Mouse (Mus musculus) testis, adult 2 months (tissue): ENCODE measurements around the gene Lgi2.

Source experiments
- CTCF ChIP-seq: fragments of 200-500 bp; IDR thresholded peaks from 2 replicates; pipeline ENCODE4 v1.5.1; 2012; ENCODE audit warnings: low read depth, mild to moderate bottlenecking, inconsistent platforms, low read length, moderate library complexity; ENCODE audit not compliant: control insufficient read depth, insufficient read depth, insufficient replicate concordance
- POLR2A ChIP-seq: fragments of 200-500 bp; IDR thresholded peaks from 2 replicates; pipeline ENCODE4 v1.6.1; 2012; ENCODE audit warnings: low read depth, mild to moderate bottlenecking, inconsistent platforms, low read length, moderate library complexity; ENCODE audit not compliant: control insufficient read depth

DNA sequence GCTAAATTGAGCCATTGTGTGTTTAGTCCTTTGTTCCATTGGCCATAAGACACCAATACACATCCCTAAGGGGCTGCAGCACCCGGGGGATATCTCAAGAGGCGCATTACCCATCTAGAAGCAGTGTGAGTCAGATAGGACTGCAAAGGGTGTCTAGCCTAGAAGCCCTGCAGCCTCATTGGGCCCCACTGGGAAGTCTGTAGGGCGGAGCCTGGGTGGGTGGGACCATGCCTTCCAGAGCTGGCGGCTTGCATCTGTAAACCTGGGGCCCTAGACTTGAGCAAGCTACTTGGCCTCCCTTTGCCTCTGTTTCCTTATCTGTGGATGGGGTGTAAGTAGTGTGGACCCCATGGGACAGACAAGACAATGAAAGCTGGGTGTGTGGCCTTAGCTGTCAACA, 48.4 kb upstream of the Lgi2 start:
- TF ChIP-seq CTCF (no peak), POLR2A (no peak)
